Mouse (Mus musculus) left cerebral cortex, adult 8-10 months (tissue): Measurements from ENCODE around the gene Gpha2. TPM values are rescaled to one million over a fixed set of nuclear protein-coding genes. Genes with fewer than 3 reads are reported as not detected.

ENCODE experiments used
- DNase-seq, 2 experiments: peaks; one replicate each; pipeline ENCODE4 v3.0.0; 2022; ENCODE audit warnings: low spot score in 2 of 2
- total RNA-seq, 4 experiments: library from RNA; stranded (reverse); gene quantifications; 2 replicates each; pipeline ENCODE4 v1.2.4; 2022

Gpha2 gene
- total RNA-seq = not detected

DNA sequence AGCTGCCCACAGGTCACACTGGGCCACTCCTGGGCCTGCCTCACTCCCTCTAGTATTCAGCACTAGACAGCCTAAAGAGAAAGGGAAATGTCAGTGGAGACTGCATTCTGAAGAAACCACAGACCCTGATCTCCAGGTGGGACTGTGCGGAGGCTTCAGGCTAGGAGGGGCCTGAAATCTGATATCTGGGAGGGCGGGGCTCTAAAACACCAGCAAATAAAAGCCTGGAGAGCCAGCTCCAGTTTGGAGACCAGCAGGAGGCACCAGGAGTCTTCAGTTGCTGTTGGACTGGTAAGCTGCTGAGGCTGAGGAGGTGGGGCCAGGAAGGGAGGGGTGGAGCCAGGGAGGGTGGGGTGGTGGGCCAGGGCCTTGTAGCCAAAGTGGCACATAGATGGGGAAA lies at the start of gene Gpha2:
Gpha2 (plus strand) TSS at position 246 of the 400 bp plus-strand sequence.
- no peak for DNase-seq

DNA sequence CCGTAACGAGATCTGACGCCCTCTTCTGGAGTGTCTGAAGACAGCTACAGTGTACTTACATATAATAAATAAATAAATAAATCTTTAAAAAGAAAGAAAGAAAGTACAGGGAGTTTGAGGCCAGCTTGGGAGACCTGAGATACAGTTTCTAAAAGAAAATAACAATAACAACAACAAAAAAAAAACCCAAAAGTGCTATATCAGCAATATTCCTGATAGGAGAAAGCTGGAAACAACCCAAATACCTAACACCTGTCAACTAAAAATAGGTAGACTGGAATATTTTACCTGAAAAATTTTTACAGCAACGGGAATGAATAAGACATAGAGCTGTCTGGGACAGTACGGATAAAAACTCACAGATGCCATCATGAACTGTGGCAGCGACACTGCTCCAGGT lies 47.4 kb upstream of the Gpha2 start:
- no peak for DNase-seq

DNA sequence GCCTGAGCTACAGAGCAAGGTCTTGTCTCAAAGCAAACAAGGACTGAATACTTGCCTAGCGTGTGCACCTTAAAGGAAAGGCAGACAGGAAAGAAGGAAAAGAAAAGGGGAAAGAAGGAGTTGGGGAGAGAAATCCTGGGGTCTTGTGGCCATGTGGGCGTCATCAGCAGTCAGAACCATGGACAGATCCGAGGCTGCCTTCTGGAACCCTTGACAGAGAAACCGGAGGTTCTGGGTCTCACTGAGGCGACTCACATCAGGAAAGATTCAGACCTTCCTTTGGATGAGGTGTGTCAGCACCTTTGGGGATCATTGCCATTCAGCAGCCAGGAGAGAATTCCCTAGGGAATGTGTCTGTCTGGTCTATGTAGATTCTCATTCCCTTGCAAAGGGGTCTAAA lies 44.6 kb upstream of the Gpha2 start:
- no peak for DNase-seq

DNA sequence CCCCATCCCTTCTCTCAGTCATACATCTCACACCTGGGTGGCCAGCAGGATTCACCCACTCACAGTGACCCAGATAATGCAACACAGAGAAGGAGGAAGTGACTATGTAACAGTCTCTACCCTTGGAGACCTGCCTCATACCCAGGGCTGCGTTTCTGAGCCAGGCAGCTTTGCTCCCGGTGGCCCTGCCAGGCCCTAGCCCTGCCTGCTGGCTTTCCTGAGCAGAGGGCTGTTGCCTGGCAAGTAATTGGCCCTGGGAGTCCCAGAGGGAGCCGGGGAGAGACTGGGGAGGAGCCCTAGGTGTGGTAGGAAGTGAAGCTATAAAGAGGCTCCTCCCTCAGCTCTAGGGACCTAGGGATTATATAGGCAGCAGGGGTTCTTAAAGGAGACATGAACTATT lies 43.6 kb upstream of the Gpha2 start:
- DNase-seq = no peak

DNA sequence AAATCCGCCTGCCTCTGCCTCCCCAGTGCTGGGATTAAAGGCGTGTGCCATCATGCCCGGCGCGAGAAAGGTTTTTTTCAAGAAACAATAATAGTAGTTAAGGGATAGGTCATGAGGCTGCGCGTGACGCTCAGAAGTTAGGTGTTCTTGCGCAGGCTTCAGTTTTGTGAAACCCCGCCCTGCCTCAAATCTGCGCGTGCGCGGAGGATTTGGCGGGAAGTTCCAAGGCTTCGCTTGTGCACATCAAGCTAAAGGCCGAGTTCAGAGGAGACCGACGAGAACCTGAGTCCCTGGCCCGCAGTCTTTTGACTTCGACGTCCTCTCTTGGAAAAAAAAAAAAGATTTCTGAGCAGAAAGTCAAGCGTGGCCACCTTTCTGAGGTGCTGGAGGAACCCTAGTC lies 42.0 kb upstream of the Gpha2 start, which contains the start of gene Majin:
Majin (plus strand) TSS at position 258 of the 400 bp plus-strand sequence.
- no peak for DNase-seq

DNA sequence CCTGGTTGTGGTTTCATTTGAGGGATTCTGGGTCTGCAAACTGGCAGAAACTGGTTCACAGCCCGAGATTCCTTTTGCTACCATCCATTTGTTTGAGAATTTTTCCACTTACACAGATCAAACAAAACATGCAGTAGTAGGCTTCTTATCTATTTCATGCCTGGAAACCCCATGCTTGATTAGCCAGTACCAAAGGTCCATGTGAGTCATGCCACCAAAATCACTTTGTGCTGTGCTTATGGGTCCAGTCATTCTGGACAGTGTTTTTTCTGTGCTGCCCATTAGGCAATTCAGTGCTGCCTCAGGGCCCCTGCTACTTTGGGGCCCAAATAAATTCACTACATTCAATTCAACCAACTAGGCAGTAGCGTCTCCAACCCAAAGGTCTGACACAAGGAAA lies 21.9 kb upstream of the Gpha2 start:
- DNase-seq = no peak

DNA sequence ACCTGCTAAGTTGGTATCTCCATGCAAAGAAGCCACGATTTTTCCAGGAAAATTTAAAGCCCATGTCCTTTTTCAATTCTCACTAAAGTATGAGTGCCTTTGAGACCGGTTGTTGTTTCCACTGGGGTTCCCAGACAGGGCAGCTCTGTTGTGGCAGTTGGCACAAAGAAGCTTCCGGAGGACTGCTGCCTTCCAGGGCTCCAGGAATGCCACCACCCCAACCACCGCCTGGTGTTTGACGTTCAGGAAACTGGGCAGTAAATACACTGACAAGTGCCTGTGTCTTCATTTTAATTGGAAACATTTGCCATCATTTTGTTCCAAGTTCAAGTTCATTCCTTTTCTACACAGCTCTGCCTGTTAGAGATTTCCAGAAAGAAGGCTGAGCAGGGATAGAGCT lies 19.5 kb upstream of the Gpha2 start:
- DNase-seq = no peak

DNA sequence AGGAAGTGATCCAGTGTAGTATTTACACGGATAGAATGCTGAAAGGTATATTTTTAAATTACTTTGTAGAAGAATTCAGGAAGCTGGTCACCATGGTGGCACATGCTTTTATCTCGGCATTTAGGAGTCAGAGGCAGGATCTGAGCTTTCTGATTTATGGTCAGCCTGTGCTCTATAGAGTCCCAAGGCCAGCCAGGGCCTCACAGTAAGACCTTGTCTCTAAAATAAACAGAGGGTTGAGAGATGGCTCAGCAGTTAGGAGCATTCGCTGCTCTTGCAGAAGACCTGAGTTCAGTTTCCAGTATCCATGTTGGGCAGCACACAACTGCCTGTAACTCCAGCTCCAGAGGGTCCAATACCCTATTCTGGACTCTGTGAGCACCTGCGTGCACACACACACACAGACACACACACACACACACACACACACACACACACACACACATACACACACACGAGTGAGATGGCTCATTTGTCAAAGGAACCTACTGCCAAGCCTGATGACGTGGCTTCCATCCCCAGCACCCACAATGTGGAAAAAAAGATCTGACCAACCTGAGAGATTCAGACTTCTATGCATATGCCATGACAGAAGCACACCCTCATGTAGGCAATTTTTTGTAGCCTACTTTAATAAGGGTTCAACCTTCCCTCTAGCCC lies 10.0 kb upstream of the Gpha2 start:
- DNase-seq = no peak

DNA sequence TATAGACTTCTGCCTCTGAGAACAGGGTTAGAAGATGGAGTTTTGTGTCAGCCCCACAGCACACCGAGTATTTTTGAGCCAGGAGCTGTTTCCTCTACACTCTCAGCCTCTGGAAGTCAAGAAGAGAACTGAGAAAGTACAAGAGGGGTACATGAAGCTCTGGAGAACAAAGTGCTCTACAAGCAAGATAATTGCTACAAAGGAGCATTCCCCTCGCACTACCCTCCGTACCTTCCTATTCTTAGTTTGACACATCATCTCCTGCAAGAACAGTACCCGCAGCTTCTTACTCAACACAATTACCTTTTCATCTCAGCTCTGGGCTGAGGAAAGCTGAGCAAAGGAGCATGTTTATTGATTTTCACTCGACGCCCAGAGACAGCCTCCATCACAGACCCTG lies 7.6 kb upstream of the Gpha2 start:
- DNase-seq = no peak

DNA sequence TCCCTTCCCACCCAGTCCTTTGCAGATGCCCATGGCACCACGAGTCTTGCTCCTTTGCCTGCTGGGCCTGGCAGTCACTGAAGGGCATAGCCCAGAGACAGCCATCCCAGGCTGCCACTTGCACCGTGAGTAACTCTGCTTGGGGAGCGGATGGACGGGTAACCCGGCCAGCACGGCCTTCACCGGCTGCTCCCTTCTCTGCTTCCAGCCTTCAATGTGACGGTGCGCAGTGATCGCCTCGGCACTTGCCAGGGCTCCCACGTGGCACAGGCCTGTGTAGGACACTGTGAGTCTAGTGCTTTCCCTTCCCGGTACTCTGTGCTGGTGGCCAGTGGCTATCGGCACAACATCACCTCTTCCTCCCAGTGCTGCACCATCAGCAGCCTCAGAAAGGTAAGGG lies 583 bp downstream of the Gpha2 start:
- no peak for DNase-seq

DNA sequence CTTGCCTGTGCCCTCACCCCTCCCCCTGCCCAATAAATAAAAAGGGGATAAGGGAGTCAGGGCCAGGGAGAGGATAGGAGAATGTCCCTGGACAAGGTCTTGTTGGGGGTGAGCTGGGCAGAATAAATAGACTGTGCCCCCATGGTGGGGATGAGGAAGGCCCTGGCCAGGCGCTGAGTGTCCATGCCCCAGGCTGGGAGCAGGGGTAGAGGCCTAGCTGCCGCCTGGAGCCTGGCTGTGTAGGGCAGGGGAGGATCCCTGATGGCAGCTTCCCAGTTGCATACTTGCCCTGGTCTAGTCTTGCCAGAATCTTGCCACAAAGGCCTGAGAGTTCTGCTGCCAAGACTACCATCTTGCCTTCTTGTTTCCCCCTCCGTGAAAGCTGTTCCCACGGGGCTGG lies 1.7 kb downstream of the Gpha2 start:
- DNase-seq = no peak

DNA sequence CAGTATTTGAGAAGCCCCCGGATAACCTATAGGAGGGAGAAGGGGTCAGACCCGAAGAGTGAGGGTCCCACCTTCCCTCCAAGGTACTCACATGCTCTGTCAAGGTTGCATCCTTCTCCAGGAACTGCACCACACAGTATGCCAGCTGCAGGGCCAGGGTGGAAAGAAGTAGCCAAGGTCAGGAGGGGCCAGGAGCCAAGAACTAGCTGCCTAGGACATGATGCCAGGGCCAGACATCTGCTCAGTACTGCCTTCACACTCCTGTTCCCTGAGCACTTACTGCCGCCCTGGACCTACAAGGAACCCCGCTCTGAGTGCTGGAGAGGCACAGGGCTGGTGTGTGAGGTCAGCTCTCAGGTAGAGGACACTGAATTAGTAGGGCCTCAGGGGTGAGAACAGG lies 4.2 kb downstream of the Gpha2 start:
- no peak for DNase-seq

DNA sequence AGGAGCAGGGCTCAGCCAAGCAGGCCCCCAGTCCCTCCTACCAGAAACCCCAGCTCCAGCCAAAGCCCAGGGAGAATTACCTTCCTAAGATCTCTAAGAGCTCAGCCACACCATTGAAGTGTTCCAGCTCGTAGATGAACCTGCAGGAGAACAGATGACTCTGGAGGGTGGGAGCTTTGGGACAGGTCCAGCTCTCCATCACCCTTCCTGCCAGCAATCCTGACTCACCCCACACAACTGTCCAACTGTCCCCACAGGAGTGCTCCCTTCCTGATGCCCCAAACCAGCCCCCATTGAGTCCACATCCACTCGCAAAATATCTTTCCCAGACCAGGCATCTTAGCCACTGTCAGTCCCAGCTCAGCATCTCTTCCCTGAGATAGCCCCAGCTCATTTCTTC lies 4.9 kb downstream of the Gpha2 start:
- no peak for DNase-seq

DNA sequence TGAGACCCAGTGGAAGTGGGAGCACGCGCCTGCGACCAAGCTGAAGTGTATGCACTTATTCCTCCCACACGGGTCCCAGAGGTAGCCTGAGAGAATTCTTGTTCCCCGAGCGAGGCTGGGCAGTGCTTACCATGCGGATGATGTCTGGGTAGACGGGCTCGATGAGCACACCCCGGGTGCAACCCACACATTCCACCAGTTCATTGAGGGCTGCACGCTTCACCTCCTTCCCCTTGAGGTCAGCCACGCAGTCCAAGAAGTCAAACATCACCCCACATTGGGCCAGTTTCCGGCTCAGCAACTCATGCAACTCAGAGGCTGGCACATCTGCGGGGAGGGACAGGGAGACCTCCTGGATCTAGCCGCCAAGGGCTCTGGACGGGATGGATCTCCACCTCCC lies 7.5 kb downstream of the Gpha2 start:
- no peak for DNase-seq

DNA sequence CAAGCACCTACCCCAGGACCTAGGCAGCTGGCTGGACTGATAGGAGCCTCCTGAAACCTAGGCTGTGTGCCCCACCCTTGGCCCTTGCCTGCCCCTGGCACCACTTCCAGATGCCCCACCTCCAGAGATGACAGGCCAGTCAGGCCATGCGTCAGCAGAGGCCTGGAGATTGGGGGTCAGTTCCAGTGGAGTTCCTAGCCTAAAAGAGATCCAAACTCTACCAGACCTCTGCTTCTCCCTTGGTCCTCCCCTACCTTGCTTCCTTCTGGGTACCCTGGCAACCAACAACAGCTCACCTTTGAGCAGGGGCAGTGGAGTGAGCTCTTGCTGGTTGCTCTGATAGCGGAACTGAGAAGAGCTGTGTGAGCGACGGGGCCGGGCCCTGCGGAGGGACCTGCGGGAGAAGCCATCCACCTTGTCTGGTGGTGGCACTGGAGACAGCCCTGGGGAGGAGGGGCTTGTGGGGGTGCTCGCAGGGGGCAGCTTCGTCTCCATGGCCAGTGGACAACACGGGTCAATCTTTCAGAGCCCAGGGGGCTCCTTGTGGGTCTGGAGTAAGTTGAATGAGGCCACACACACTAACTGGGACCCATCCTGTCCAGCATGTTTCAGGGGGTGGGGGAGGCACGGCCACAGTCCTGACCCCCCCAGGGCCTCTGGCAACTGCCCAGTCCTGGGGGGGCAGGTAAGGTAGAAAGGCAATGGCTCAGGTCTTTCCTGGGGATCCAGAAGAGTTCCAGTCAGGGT lies 8.3 kb downstream of the Gpha2 start:
- DNase-seq = no peak

DNA sequence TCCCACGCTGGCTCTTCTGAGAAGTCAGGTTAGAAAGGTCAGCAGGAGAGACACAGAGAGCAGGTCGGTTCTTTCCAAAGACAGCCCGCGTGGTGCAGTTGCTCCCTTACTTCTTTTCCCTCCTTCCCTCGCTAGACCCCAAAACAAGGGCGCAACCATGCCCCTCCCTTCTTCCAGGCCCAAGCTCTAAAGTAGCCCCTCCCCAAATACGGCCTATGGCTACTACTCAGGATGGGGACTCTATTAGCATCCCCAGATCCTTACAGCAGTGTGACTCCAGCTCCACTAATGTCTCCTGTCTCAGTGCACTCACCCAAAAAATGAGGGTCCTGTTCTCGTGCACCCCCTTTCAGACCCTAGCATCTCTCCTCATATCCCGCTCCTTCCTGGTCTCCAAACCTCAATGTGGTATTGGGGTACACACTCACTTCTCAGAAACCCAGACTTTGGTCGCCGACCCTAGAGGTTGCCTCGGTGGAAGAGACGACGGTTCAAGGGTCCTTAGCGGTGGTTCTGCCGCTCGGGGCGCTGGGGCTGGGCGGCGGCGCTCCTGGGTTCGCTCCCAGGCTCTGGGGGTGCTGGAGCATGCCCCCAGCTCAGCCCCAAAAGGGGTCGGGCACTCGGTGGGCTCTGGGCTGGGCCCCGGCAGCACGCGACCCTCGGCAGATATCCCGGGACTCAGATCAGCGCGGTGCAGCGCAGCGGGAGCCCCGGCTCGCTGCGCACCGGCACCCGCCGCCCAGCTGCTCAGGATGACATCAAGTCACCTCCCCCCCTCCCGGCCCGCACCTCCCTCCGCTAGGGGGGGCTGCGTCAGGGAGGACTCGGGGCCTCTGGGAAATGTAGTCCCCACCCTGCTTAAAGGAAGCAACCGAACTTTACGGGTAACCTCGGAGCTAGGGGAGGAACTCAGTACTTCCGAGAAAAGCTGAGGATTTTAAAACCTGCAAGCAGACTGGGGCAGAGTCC lies 9.2 kb downstream of the Gpha2 start, which contains the start of gene Ppp2r5b:
Ppp2r5b (minus strand) TSS at position 789 of the 969 bp plus-strand sequence.
- DNase-seq = peak; percentile 83 to 94

DNA sequence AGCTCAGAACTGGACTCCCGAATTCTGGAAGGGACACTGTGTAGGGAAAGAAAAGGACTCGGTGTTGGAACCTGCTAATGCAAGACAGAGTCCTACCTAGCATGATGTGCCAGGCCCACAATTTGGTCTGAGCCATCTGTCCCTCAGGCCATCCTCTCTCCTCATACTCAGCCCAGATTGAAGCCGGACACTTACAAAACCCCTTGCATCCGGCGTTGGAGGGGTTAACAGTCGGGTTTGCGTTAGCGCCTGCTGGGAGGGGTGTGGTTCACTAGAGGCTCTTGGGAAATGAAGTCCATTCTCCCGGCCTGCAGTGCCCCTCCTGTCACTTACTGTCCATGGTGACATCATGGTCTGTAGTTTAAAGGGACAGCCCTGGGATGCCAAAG lies 9.9 kb downstream of the Gpha2 start:
- peak; percentile 78 to 94 for DNase-seq

DNA sequence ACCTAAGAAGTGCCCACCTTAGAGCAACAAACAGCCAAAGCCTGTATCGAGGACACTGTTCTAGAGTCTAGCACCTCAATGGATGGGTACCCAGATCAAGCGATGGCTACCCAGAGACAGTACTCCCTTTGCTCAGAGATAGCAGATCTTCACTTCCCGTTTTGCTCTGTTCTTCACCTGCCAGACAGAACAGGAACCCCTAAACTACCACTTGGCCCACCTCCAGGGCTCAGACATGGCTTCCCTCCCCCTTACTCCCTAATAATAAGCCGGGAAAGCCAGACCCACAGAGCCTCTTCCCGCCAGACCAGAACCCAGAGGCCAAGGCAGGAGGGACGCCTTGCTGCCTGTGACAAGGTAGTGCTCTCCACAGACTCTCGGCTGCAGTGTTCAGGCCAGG lies 10.7 kb downstream of the Gpha2 start:
- DNase-seq = no peak

DNA sequence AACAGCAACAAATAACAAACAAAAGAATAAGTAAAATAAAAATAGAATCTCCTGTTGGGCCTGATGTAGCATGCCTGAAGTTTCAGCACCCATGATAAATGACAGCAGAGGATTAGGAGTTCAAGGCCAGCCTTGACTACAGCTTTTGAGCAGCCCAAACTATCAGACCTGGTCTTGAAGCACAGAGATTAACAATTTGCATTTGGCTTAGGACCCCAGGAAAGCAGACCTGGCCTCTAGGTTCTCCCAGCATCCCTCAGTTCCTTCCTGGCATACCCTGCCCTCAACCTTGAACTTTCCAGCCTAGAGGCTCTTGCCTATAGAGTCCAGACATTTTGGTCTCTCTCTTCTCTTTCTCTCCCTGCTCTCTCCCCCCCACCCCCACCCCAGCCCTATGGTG lies 12.6 kb downstream of the Gpha2 start:
- DNase-seq = no peak

DNA sequence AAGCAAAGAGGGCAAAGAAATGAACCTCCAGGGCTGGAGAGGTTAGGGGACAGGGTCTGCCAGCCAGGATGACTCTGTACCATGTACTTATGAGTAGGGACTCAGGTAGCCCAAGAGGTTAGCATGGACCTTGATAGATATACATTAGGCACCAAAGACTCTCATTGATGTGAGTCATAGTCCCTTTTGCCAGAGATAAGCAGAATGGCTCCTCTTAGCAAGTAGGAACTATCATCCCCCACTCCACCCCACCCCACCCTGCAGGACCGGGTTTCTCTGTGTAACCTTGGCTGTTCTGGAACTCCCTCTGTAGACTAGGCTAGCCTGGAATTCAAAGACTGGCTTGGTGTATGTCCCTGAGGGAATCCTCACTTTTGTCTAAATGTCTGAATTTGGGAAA lies 14.0 kb downstream of the Gpha2 start:
- no peak for DNase-seq

DNA sequence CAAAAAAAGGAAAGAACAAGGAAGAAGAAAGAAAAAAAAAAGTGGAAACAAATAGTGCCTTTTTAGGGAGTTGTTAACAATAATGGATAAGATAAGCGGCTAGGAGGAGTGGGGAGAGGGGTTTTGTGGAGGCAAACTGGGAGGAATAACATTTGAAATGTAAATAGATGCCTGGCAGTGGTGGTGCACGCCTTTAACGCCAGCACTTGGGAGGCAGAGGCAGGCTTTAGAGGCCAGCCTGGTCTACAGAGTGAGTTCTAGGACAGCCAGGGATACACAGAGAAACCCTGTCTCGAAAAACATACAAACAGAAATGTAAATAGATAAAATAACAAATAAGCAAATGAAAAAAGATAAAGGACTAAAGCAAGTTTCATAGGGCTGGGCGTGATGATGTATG lies 14.5 kb downstream of the Gpha2 start:
- DNase-seq = no peak
